Mouse (Mus musculus) adrenal gland, adult 18-20 months (tissue): ENCODE results near the gene Dbf4. TPM values are rescaled to one million over a fixed set of nuclear protein-coding genes. Genes with fewer than 3 reads are reported as not detected.

Experiments
- DNase-seq, 2 experiments: peaks; one replicate each; pipeline ENCODE4 v3.0.0; 2021 to 2022; ENCODE audit warnings: low spot score in 2 of 2
- total RNA-seq, 2 experiments: library from RNA; stranded (reverse); gene quantifications; 1 replicate in 1 of 2; 2 replicates in 1 of 2; pipeline ENCODE4 v1.2.3; 2021

The Dbf4 gene
- total RNA-seq, 2 experiments from 2014 or later = 5.5 to 6.7 TPM

GRCm38 (mm10) chr5:8367614-8368327 is 54.7 kb downstream of the Dbf4 start, which contains the start of gene Adam22:
Gene Adam22 (minus strand): TSS chr5:8368160.
- DNase-seq = peak; percentile 34 to 46

- DNase-seq = no peak
These were observed 55.5 kb downstream of the Dbf4 start for GRCm38 (mm10) chr5:8366771-8367613.

GRCm38 (mm10) chr5:8362361-8362760 is 60.2 kb downstream of the Dbf4 start:
- DNase-seq = no peak

- no peak for DNase-seq
These were observed 64.8 kb downstream of the Dbf4 start for GRCm38 (mm10) chr5:8357677-8358076.

GRCm38 (mm10) chr5:8356885-8357651 is 65.4 kb downstream of the Dbf4 start:
- no peak for DNase-seq

- DNase-seq = no peak
These were observed 66.2 kb downstream of the Dbf4 start for GRCm38 (mm10) chr5:8356326-8356725.

- no peak for DNase-seq
These were observed 73.0 kb downstream of the Dbf4 start for GRCm38 (mm10) chr5:8349557-8349956.

Other genes with a start within 250 kb of the Dbf4 start
- gene Adam22, start 54.6 kb downstream of the Dbf4 start, total RNA-seq = 1 to 10 TPM; 4.5 to 5.1 TPM
- gene Slc25a40, start 134 bp upstream of the Dbf4 start, total RNA-seq = 10 to 100 TPM in 1 of 2 experiments, 1 to 10 TPM in 1; 8.7 to 10.8 TPM
- gene Rundc3b, start 200.2 kb upstream of the Dbf4 start, total RNA-seq = 1 to 10 TPM; 3.7 to 4.1 TPM
- gene Abcb1a, start 237.4 kb upstream of the Dbf4 start, total RNA-seq = 10 to 100 TPM; 35.8 to 41.2 TPM